Mouse (Mus musculus) T-helper 2 cell (primary cell): ENCODE data around the gene Smco1.

Source experiments
- in situ Hi-C: fragments of 300-600 bp; cut with MboI, MseI; formaldehyde crosslinking; loops from one replicate; pipeline ENCODE4 v1.15.1; 2025; ENCODE audit warnings: high pct_unique_total_duplicates

Gene Smco1

GRCm38 (mm10) chr16:32311970-32312369 lies 40.7 kb downstream of the Smco1 start:
- in situ Hi-C loops = no loop called here

GRCm38 (mm10) chr16:32312386-32312785 lies 41.1 kb downstream of the Smco1 start:
- in situ Hi-C loops = no loop called here

DNA sequence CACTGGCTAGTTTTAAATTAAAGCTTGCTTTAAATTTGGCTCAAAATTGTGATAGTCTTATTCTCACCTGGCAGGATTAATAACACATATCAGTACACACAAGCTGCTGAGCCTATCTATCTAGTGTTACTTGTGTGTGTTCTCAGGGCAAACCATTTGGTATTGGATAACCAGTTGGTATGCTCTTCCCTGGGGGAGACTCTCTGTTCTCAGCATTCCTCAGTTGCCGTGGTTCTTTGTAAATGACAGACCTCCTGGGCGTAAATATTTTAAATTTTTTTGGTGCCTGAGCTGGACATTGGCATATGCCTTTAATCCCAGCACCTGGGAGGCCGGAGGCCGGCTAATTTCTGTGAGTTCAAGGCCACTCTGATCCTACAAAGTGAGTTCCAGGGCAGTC lies 41.6 kb downstream of the Smco1 start:
- in situ Hi-C loops = no loop called here

DNA sequence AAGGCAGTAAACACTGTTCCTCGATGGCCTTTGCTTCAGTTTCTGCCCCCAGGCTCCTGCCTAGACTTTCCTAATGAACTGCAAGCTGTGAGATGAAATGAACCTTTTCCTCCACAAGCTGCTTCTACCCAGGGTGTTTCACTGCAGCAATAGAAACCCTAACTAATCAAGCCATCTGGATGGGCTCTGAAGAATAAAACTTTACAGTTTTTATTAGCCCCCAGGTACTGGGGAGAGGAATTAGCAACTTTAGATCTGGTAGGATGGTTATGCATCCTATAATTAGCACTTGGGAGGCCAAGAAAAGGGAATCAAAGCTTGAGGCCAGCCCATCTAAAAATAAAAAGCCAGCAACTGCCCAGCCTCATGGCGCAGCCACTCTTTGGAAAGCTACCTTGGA lies 45.3 kb downstream of the Smco1 start:
- in situ Hi-C loops = no loop called here

DNA sequence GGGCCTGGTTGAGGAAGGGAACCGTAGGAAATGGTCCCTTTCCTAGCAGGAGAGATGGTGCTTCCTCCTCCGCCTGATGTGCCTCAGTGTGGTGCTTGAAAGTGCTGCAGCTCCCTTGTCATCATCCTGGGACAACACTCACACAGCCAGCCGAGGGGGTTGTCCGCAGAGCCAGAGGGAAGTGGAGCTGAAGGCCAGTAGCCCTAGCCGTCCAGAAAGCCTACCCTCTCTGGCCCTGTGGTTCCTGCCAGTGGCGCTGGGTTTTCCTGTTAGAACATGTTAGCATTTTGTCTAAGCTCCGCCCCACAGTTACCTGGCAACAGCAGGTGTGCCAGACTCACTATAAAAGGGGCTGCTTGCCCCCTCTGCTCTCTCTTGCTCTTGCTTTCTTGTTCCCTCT lies 52.7 kb downstream of the Smco1 start:
- in situ Hi-C loops = no loop called here
